Mouse (Mus musculus): Measurements from ENCODE around the gene Sh3pxd2b. TPM values are rescaled to one million over a fixed set of nuclear protein-coding genes. Genes with fewer than 3 reads are reported as not detected.
A peak's percentile ranks its signal among the peaks of the same experiment; 100 is the strongest.
"Not testable (repeated sequence)": the region's sequence is repeated elsewhere in the genome, so short reads cannot be mapped to it uniquely, and the experiment has no call there.

Gene Sh3pxd2b
- 27.7 and 28.4 TPM in 2 replicates for polyA plus RNA-seq (2014; fragmentation: Nextera tagmentation; extraction: Ambion mirVana)

DNA sequence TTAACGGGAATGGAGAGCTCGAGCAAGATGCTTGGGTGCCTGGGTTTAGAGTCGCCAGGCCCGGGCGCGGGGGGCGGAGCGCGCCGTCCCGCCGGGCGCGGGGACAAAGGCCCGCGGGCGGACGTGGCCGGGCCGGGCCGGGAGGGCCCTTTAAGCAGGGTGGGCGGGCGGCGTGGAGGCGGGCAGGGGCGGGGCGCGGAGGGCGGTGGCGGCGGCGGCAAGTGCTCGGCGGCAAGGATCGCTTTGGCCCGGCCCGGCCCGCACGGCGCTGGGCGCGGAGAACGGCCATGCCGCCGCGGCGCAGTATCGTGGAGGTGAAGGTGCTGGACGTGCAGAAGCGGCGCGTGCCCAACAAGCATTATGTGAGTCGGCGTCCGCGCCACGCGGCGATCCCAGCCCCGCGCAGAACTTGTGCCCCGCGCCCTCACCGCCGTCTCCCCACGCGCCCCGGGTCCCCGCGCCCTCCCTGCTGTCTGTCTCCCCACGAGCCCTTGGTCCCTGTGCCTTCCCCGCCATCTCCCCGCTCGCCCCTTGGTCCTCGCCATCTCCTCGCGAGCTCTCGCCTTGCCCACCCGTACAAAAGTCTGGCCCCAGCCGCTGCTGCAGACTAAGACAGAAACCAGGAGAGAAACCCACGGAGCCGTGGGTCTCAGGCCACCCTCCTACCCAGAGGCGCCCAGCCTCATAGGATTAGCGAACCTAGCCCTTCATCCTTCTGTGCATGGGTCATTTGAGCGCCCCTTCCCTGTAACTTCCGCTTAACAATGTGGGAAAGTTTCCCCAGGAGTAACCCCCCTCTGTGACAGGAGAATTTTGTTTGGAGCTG lies at the start of gene Sh3pxd2b:
TSS of gene Sh3pxd2b (plus strand) at position 214 of the 826 bp plus-strand sequence.
- no peaks in the 10 kb centered on the region for H3K9me3 ChIP-seq (ENCODE audit: control insufficient read depth, low read length)
- H3K4me3 ChIP-seq (ENCODE audit: low read depth, low read length), result peak within 1 kb of the TSS; percentile 82
- no peaks in the 10 kb centered on the region; the same call in none of the 2 replicates for H3K36me3 ChIP-seq (ENCODE audit: control insufficient read depth, insufficient read depth, low read length)
- whole genome bisulfite sequencing, result under 1% methylated on average over 79 of the region's 86 CpGs
- no peaks in the 10 kb centered on the region for H3K27me3 ChIP-seq (ENCODE audit: control insufficient read depth, insufficient read depth, low read length)
- peak; percentile 87 for ATAC-seq (replicated peaks; ENCODE audit: low FRiP score)
- peak within 1 kb of the TSS; percentile 87 for H3K4me2 ChIP-seq (ENCODE audit: low read depth, low read length, severe bottlenecking)
- peaks cover 6% of the 10 kb centered on the region; the same call in 1 of the 2 replicates for H3K4me1 ChIP-seq (replicated peaks; ENCODE audit: control insufficient read depth, insufficient read depth, low read length)
- H3K27ac ChIP-seq (ENCODE audit: low read depth, low read length), result peak within 1 kb of the TSS; percentile 19; the same call in 1 of the 2 replicates
- peak within 1 kb of the TSS; percentile 98 for H3K9ac ChIP-seq (ENCODE audit: low read length)
- peak; percentile 89 for DNase-seq (ENCODE audit: low spot score)

DNA sequence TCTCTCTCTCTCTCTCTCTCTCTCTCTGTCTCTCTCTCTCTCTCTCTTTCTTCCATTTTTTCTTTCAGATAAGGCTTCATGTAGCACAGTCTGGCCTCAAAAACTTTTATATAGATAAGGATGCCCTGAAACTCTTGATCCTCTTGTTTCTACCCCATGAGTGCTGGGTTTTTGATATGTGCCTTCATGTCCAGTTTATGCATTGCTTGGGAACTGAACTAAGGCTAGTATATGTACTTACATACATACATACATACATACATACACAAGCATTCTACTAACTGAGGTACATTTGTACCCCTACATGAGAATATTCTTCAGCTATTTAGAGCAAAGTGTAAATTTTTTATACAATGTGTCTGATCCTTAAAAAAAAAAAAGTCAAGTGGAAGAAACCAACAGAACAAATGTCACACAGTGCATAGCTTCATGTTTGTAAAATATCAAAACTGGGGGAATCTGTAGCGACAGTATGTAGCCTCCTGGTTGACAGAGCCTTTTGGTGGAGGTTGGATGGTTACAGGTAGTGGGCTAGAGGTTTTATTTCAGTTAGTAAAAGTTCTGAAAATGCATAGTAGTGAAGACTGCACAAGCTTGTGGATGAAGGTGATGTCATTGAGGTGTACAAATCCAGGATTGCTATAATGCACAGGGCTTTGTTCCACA lies 49.6 kb upstream of the Sh3pxd2b start:
- no peaks in the 10 kb centered on the region for H3K4me1 ChIP-seq (replicated peaks; ENCODE audit: control insufficient read depth, insufficient read depth, low read length)
- H3K27me3 ChIP-seq (ENCODE audit: control insufficient read depth, insufficient read depth, low read length), result no peaks in the 10 kb centered on the region; the same call in 1 of the 2 replicates
- no peak for ATAC-seq (replicated peaks; ENCODE audit: low FRiP score)
- H3K9me3 ChIP-seq (ENCODE audit: control insufficient read depth, low read length), result no peaks in the 10 kb centered on the region
- H3K36me3 ChIP-seq (ENCODE audit: control insufficient read depth, insufficient read depth, low read length), result no peaks in the 10 kb centered on the region
- DNase-seq (ENCODE audit: low spot score), result no peak
- no peak overlapping the region for H3K9ac ChIP-seq (ENCODE audit: low read length)
- 92% methylated on average over 1 of the region's 1 CpGs for WGBS
- H3K4me3 ChIP-seq (ENCODE audit: low read depth, low read length), result no peak overlapping the region
- no peak overlapping the region for H3K4me2 ChIP-seq (ENCODE audit: low read depth, low read length, severe bottlenecking)
- no peak overlapping the region for H3K27ac ChIP-seq (ENCODE audit: low read depth, low read length)

DNA sequence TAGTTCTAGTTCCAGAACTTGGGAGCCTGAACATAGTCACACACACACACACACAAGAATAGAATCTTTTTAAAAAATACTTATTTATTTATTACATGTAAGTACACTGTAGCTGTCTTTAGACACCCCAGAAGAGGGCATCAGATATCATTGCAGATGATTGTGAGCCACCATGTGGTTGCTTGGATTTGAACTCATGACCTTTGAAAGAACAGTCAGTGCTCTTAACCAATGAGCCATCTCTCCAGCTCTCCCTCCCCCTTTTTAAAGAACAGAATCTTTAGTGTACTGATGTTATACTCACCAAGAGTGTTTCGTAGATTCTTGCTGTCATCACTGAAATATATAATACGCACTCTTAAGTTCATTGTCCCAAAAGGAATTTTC lies 49.1 kb upstream of the Sh3pxd2b start:
- Histone ChIP-seq H3K4me2 (ENCODE audit: low read depth, low read length, severe bottlenecking) (no peak overlapping the region), H3K27ac (ENCODE audit: low read depth, low read length) (no peak overlapping the region), H3K27me3 (ENCODE audit: control insufficient read depth, insufficient read depth, low read length) (no peaks in the 10 kb centered on the region; the same call in 1 of the 2 replicates), H3K4me3 (ENCODE audit: low read depth, low read length) (no peak overlapping the region), H3K9ac (ENCODE audit: low read length) (no peak overlapping the region), H3K36me3 (ENCODE audit: control insufficient read depth, insufficient read depth, low read length) (no peaks in the 10 kb centered on the region), H3K4me1 (replicated peaks; ENCODE audit: control insufficient read depth, insufficient read depth, low read length) (no peaks in the 10 kb centered on the region), H3K9me3 (ENCODE audit: control insufficient read depth, low read length) (no peaks in the 10 kb centered on the region)
- WGBS, result 94% methylated on average over 2 of the region's 2 CpGs
- no peak for DNase-seq (ENCODE audit: low spot score)
- ATAC-seq (replicated peaks; ENCODE audit: low FRiP score), result no peak

DNA sequence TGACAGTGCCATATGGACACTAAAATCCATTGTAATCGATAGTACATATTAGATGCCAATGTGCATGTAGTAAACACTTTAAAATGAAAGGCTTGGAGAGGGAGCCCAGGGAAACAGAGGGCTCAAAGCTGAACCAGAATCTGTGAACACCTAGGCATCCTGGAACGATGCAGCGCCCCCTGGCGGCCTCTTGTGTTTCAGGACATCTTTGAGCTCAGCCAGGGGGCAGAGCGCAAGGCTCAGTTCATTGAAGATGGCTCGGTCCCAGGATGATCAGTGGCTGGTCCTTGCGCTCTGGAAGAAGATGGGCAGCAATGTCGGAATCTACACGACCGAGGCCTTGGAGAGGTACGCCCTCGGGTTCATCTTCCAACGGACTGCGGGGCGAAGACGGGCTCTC lies 47.8 kb upstream of the Sh3pxd2b start, which contains the start of gene Hbq1a:
TSS of gene Hbq1a (plus strand) at position 205 of the 400 bp plus-strand sequence.
- H3K36me3 ChIP-seq (ENCODE audit: control insufficient read depth, insufficient read depth, low read length); H3K27me3 ChIP-seq (ENCODE audit: control insufficient read depth, insufficient read depth, low read length); H3K9ac ChIP-seq (ENCODE audit: low read length); H3K27ac ChIP-seq (ENCODE audit: low read depth, low read length); H3K9me3 ChIP-seq (ENCODE audit: control insufficient read depth, low read length); H3K4me3 ChIP-seq (ENCODE audit: low read depth, low read length); H3K4me1 ChIP-seq (replicated peaks; ENCODE audit: control insufficient read depth, insufficient read depth, low read length); ATAC-seq (replicated peaks; ENCODE audit: low FRiP score): not testable (repeated sequence)
- WGBS, result 6% methylated on average over 16 of the region's 16 CpGs
- DNase-seq (ENCODE audit: low spot score), result peak; percentile 75
- H3K4me2 ChIP-seq (ENCODE audit: low read depth, low read length, severe bottlenecking), result peak within 1 kb of the TSS; percentile 41

DNA sequence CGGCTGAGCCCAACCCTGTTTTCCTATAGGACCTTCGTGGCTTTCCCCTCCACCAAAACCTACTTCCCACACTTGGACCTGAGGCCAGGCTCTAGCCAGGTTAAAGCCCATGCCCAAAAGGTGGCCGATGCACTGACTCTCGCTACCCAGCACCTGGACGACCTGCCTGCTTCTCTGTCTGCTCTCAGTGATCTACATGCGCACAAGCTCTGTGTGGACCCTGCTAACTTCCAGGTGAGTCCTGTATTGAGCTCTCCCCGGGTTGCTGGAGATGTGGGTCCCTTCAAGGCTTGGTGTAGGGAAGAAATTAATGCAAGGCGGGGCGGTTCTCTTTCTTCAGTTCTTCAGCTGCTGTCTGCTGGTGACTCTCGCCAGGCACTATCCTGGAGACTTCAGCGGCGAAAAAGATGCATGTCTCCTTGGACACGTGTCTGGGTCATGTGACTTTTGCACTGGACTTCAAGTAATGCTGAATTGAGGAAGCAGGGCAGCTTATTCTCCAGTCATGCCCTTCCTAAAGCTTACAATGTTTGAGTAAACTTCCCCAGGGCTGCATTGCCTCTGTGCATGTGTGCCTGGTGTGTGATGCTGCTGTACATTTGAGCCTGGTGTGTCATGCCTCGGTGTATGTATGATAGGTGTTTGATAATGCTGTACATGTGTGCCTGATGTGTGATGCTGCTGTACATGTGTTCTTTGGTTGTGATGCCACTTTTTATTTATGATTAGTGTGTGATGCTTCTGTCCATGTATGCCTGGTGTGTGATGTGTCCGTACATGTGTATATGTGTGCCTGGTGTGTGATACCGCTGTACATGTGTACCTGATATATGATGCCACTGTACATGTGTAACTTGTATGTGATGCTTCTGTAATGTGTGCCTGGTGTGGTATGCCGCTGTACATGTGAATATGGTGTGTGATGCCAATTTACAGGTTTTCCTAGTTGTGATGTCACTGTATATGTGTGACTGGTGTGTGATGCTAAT lies 47.0 kb upstream of the Sh3pxd2b start:
- no peaks in the 10 kb centered on the region for H3K4me1 ChIP-seq (replicated peaks; ENCODE audit: control insufficient read depth, insufficient read depth, low read length)
- no peaks in the 10 kb centered on the region; the same call in 1 of the 2 replicates for H3K27me3 ChIP-seq (ENCODE audit: control insufficient read depth, insufficient read depth, low read length)
- ATAC-seq (replicated peaks; ENCODE audit: low FRiP score), result no peak
- H3K9ac ChIP-seq (ENCODE audit: low read length), result no peak overlapping the region
- no peak overlapping the region for H3K4me3 ChIP-seq (ENCODE audit: low read depth, low read length)
- DNase-seq (ENCODE audit: low spot score), result no peak
- H3K4me2 ChIP-seq (ENCODE audit: low read depth, low read length, severe bottlenecking), result peak overlapping the region; percentile 41
- no peaks in the 10 kb centered on the region for H3K36me3 ChIP-seq (ENCODE audit: control insufficient read depth, insufficient read depth, low read length)
- H3K27ac ChIP-seq (ENCODE audit: low read depth, low read length), result no peak overlapping the region
- WGBS, result 63% methylated on average over 14 of the region's 17 CpGs
- no peaks in the 10 kb centered on the region for H3K9me3 ChIP-seq (ENCODE audit: control insufficient read depth, low read length)

DNA sequence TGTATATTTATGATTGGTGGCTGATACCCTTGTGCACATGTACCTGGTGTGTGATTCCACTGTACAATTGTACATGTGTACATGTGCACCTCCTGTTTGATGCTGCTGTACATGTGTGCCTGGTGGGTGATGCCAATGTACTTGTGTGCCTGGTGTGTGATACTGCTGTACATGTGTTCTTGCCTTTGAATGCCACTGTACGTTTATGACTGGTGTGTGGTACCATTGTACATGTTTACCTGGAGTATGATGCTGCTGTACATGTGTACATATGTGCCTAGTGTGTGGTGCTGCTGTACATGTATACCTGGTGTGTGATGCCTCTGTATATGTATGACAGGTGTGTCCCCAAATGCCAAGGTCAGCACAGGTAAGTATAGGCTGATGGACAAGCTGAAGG lies 46.1 kb upstream of the Sh3pxd2b start:
- no peaks in the 10 kb centered on the region for H3K36me3 ChIP-seq (ENCODE audit: control insufficient read depth, insufficient read depth, low read length)
- ATAC-seq (replicated peaks; ENCODE audit: low FRiP score), result no peak
- H3K27me3 ChIP-seq (ENCODE audit: control insufficient read depth, insufficient read depth, low read length), result no peaks in the 10 kb centered on the region; the same call in 1 of the 2 replicates
- no peak overlapping the region for H3K9ac ChIP-seq (ENCODE audit: low read length)
- H3K4me2 ChIP-seq (ENCODE audit: low read depth, low read length, severe bottlenecking), result no peak overlapping the region
- H3K27ac ChIP-seq (ENCODE audit: low read depth, low read length), result no peak overlapping the region
- H3K4me1 ChIP-seq (replicated peaks; ENCODE audit: control insufficient read depth, insufficient read depth, low read length), result no peaks in the 10 kb centered on the region
- DNase-seq (ENCODE audit: low spot score), result no peak
- H3K9me3 ChIP-seq (ENCODE audit: control insufficient read depth, low read length), result no peaks in the 10 kb centered on the region
- H3K4me3 ChIP-seq (ENCODE audit: low read depth, low read length), result no peak overlapping the region
- 60% methylated on average over 1 of the region's 1 CpGs for WGBS

DNA sequence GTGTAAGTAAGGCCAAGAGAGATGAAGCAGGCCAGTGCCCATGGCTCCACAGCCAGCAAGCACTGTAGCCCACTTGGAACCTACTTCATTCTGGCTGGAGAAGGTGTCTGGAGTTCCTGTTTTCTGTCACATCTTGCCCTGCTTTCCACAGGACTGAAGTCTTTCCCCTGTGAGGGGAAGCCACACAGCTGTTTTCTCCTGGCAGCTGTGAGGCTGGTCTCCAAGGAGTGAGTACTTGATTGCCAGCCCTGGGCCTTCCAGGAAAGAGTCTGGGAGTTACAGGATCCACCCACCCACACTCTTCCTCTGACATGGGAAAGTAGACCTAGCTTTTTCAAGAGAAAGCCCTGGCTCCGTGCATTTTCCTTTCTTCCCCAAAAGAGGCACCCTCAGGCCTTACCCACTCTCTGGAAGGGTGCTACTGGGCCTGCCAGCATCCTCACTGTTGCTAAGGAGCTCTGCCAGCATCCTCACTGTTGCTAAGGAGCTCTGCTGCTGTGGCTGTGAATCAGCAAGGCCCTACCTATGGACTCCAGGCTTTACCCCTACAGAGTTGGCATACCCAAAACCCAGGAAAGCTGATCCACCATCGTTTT lies 44.7 kb upstream of the Sh3pxd2b start:
- Histone ChIP-seq H3K36me3 (ENCODE audit: control insufficient read depth, insufficient read depth, low read length) (no peaks in the 10 kb centered on the region), H3K4me2 (ENCODE audit: low read depth, low read length, severe bottlenecking) (no peak overlapping the region), H3K9me3 (ENCODE audit: control insufficient read depth, low read length) (no peaks in the 10 kb centered on the region), H3K27ac (ENCODE audit: low read depth, low read length) (no peak overlapping the region), H3K4me3 (ENCODE audit: low read depth, low read length) (no peak overlapping the region), H3K9ac (ENCODE audit: low read length) (no peak overlapping the region), H3K27me3 (ENCODE audit: control insufficient read depth, insufficient read depth, low read length) (no peaks in the 10 kb centered on the region; the same call in 1 of the 2 replicates), H3K4me1 (replicated peaks; ENCODE audit: control insufficient read depth, insufficient read depth, low read length) (no peaks in the 10 kb centered on the region)
- DNase-seq (ENCODE audit: low spot score), result no peak
- ATAC-seq (replicated peaks; ENCODE audit: low FRiP score), result no peak
- WGBS, result 49% methylated on average over 2 of the region's 2 CpGs

DNA sequence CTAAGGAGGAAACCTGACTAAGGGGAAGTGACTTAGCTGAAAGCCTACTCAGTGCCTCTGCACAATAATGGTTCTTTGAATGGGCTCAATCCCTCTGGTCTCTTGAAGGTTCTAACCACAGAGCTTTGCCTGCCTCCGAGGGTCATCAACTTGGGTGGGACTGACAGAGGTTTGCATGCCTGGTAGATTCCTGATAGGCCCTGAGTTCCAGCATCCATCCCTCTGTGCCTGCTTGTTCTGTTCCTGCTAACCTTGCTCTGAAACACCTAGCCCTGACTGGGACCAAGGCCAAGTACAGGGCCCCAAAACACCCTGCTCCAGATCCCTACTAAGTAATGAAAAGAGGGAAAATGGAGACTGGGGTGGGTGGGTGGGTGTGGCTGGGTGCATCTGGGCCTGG lies 44.2 kb upstream of the Sh3pxd2b start:
- no peak overlapping the region for H3K27ac ChIP-seq (ENCODE audit: low read depth, low read length)
- no peak overlapping the region for H3K9ac ChIP-seq (ENCODE audit: low read length)
- no peaks in the 10 kb centered on the region for H3K36me3 ChIP-seq (ENCODE audit: control insufficient read depth, insufficient read depth, low read length)
- ATAC-seq (replicated peaks; ENCODE audit: low FRiP score) (no peak), DNase-seq (ENCODE audit: low spot score) (no peak)
- no peak overlapping the region for H3K4me3 ChIP-seq (ENCODE audit: low read depth, low read length)
- H3K27me3 ChIP-seq (ENCODE audit: control insufficient read depth, insufficient read depth, low read length), result no peaks in the 10 kb centered on the region; the same call in 1 of the 2 replicates
- H3K9me3 ChIP-seq (ENCODE audit: control insufficient read depth, low read length), result no peaks in the 10 kb centered on the region
- H3K4me1 ChIP-seq (replicated peaks; ENCODE audit: control insufficient read depth, insufficient read depth, low read length), result no peaks in the 10 kb centered on the region
- 93% methylated on average over 1 of the region's 1 CpGs for WGBS
- H3K4me2 ChIP-seq (ENCODE audit: low read depth, low read length, severe bottlenecking), result no peak overlapping the region
